Mouse (Mus musculus): ENCODE data around the gene Asb18.

DNA sequence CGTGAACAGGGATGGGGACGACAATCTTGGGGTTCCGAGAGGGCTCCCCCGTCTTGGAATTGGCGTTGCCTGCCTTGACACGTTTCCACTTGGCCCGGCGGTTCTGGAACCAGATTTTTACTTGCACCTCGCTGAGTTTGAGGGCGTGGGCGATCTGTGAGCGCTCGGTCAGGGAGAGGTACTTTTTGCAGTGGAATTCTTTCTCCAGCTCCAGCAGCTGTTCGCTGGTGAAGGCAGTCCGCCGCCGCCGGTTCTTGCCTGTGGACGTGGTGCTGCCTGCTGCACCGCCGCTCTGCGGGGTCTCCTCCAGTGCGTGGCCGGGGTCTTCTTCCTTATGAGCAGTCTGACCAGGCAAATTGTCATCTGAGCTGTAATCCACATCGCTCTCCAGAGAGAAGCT, 85.8 kb downstream of the Asb18 start:
- no peak for TF ChIP-seq SIN3A (IDR thresholded peaks at IDR 0.05; ENCODE audit: low read length)
- TF ChIP-seq ZC3H11A (IDR thresholded peaks at IDR 0.05; ENCODE audit: low read depth, low read length), result no peak
- no peak for TF ChIP-seq CTCF (IDR thresholded peaks at IDR 0.05 in 2 of 3, conservative IDR thresholded peaks at IDR 0.05 in 1 of 3; ENCODE audit: control insufficient read depth in 1 of 3, insufficient read depth in 1 of 3, low read depth in 2 of 3, low read length in 3 of 3, poor library complexity in 1 of 3, severe bottlenecking in 1 of 3)
- TF ChIP-seq POLR2A (IDR thresholded peaks at IDR 0.05; ENCODE audit: control insufficient read depth in 1 of 2, insufficient read depth in 1 of 2, low read depth in 1 of 2, low read length in 2 of 2, poor library complexity in 1 of 2), result no peak
- no peak for TF ChIP-seq CHD2 (IDR thresholded peaks at IDR 0.05; ENCODE audit: low read length)
- no peak for TF ChIP-seq ZMIZ1 (IDR thresholded peaks at IDR 0.05; ENCODE audit: low read depth, low read length)
